In the genomic region with DNA sequence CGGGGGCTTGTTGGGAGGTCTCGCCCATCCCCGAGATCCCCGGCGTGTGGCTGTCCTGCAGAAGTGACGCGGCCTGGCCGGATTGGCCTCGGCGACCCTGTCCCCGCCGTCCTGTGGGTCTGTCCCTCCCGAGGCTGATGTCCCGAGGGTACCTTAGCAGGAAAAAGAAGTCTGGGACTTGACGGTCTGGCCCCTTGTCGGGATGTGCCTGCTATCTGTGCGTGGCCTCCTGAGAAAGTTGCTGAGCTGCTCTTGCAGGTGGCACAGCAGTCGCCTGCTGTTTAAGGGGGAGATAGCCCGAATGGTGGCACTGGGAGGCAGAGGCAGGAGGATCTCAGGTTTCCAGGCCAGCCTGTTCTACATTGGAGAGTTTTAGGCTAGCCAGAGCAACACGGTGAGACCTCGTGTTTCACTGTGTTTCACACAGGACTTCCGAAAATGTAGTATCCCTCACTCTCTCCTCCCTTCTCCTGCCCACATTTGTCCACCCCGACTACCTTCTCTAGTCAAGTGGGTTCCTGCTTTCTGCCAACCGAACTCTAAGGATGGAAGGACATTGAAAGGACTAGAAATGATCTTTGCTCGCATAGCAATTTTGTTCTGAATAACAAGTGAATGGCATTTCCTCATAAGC, we compare ENCODE assay signal across 8 mouse cellular contexts. TPM values are rescaled to one million over a fixed set of nuclear protein-coding genes. Genes with fewer than 3 reads are reported as not detected.
DNase-seq lines count a peak whose midpoint lies in the region; ATAC-seq and TF ChIP-seq lines count a peak whose summit lies in the region.

No protein-coding gene starts in this region.

- no peak for TF ChIP-seq POLR2A in cerebellum, adult 2 months (IDR thresholded peaks at IDR 0.05; ENCODE audit: borderline replicate concordance, insufficient read depth, low read length)
- no peak for TF ChIP-seq POLR2A in ES-Bruce4 (IDR thresholded peaks at IDR 0.05; ENCODE audit: insufficient read depth, low read length)

- H3K27ac ChIP-seq in cerebellum, adult 2 months (ENCODE audit: insufficient read depth, low read length), result peak overlapping the region; percentile 71
- no peak overlapping the region for H3K27ac ChIP-seq in ES-Bruce4 (ENCODE audit: insufficient read depth, low read length)
- H3K27ac ChIP-seq in forebrain, embryonic 12.5 days, result 0 out of 2 replicates have a peak overlapping the region, but pooled peaks have one; percentile 42
- peak overlapping the region; percentile 62 for H3K27ac ChIP-seq in liver, embryonic 14.5 days

- peaks cover 19% of the 10 kb centered on the region for H3K36me3 ChIP-seq in ES-Bruce4 (ENCODE audit: control insufficient read depth, insufficient read depth, low read length, poor library complexity, severe bottlenecking)
- 0 out of 2 replicates have a peak, but pooled peaks cover 4% of the 10 kb centered on the region for H3K36me3 ChIP-seq in forebrain, embryonic 12.5 days (replicated peaks)
- H3K36me3 ChIP-seq in liver, embryonic 14.5 days (replicated peaks; ENCODE audit: control insufficient read depth, insufficient read depth, low read depth), result no peaks in the 10 kb centered on the region; the same call in 1 of the 2 replicates

- H3K9me3 ChIP-seq in ES-Bruce4 (replicated peaks; ENCODE audit: control insufficient read depth, insufficient read depth, low read length, poor library complexity, severe bottlenecking), result no peaks in the 10 kb centered on the region
- H3K9me3 ChIP-seq in forebrain, embryonic 12.5 days, result no peaks in the 10 kb centered on the region
- no peaks in the 10 kb centered on the region for H3K9me3 ChIP-seq in liver, embryonic 14.5 days (ENCODE audit: control insufficient read depth, low read length)

- peak overlapping the region; percentile 76 for H3K9ac ChIP-seq in ES-Bruce4 (ENCODE audit: low read depth, poor library complexity, severe bottlenecking)
- H3K9ac ChIP-seq in forebrain, embryonic 12.5 days, result peak overlapping the region; percentile 81
- H3K9ac ChIP-seq in liver, embryonic 14.5 days (replicated peaks), result peak overlapping the region; percentile 68

- TF ChIP-seq EP300 in ES-Bruce4 (IDR thresholded peaks at IDR 0.05; ENCODE audit: insufficient read depth, low read depth, low read length), result no peak
- no peak for TF ChIP-seq EP300 in liver, embryonic 14.5 days (IDR thresholded peaks at IDR 0.05; ENCODE audit: low read depth)

- peaks cover 7% of the 10 kb centered on the region for H3K4me1 ChIP-seq in cerebellum, adult 2 months (ENCODE audit: control insufficient read depth, insufficient read depth, low read length)
- no peaks in the 10 kb centered on the region for H3K4me1 ChIP-seq in ES-Bruce4 (ENCODE audit: control insufficient read depth, insufficient read depth, low read length)
- H3K4me1 ChIP-seq in forebrain, embryonic 12.5 days, result 0 out of 2 replicates have a peak, but pooled peaks cover 2% of the 10 kb centered on the region
- H3K4me1 ChIP-seq in liver, embryonic 14.5 days (replicated peaks; ENCODE audit: control insufficient read depth in 2 of 2, insufficient read depth in 2 of 2, low read length in 1 of 2), result peaks cover 0 to 9% of the 10 kb centered on the region in 2 experiments; a peak in 2 of 4 replicates

- 19% methylated on average over 25 of the region's 25 CpGs for WGBS in cerebellum, adult 2 months
- 29% methylated on average over 25 of the region's 25 CpGs for WGBS in forebrain, embryonic 12.5 days
- 11% methylated on average over 23 of the region's 25 CpGs for WGBS in liver, embryonic 14.5 days (ENCODE audit: insufficient replicate concordance)

- H3K4me3 ChIP-seq in cerebellum, adult 2 months (replicated peaks; ENCODE audit: insufficient read depth, low read depth, low read length), result peak overlapping the region; percentile 89
- H3K4me3 ChIP-seq in ES-Bruce4 (ENCODE audit: low read depth, low read length), result peak overlapping the region; percentile 84
- H3K4me3 ChIP-seq in forebrain, embryonic 12.5 days (replicated peaks), result peak overlapping the region; percentile 64
- peak overlapping the region; percentile 82 to 87 for H3K4me3 ChIP-seq in liver, embryonic 14.5 days (ENCODE audit: insufficient read depth in 1 of 2, low read depth in 2 of 2, low read length in 2 of 2)

- DNase-seq in cerebellum, adult 2 months, result no peak
- DNase-seq in cerebellum, postnatal 36 days, result no peak
- DNase-seq in liver, embryonic 14.5 days (ENCODE audit: low read depth in 3 of 3, low spot score in 3 of 3), result peak; percentile 22 to 24 (median 23)
- DNase-seq in layer of hippocampus, adult 9-10 months (ENCODE audit: low spot score), result no peak
- DNase-seq in right cerebral cortex, postnatal 10 days (ENCODE audit: low spot score in 2 of 2), result no peak
- no peak for DNase-seq in right cerebral cortex, postnatal 36 days (ENCODE audit: low spot score in 2 of 2)

- no peak for TF ChIP-seq CTCF in cerebellum, adult 2 months (IDR thresholded peaks at IDR 0.05; ENCODE audit: borderline replicate concordance, insufficient read depth, low read depth, low read length)
- no peak for TF ChIP-seq CTCF in ES-Bruce4 (IDR thresholded peaks at IDR 0.05; ENCODE audit: low read depth, low read length)
- no peak for TF ChIP-seq CTCF in liver, embryonic 14.5 days (IDR thresholded peaks at IDR 0.05; ENCODE audit: low read depth)

- ATAC-seq in forebrain, embryonic 12.5 days (ENCODE audit: low FRiP score), result peak; percentile 75
- peak; percentile 66 for ATAC-seq in liver, embryonic 14.5 days (ENCODE audit: insufficient read depth)

- peak overlapping the region; percentile 66 for H3K4me2 ChIP-seq in forebrain, embryonic 12.5 days
- peak overlapping the region; percentile 70 for H3K4me2 ChIP-seq in liver, embryonic 14.5 days (ENCODE audit: low read depth)

- H3K27me3 ChIP-seq in cerebellum, adult 2 months (ENCODE audit: control insufficient read depth, insufficient read depth, low read length), result no peaks in the 10 kb centered on the region
- no peaks in the 10 kb centered on the region for H3K27me3 ChIP-seq in ES-Bruce4 (ENCODE audit: control insufficient read depth, insufficient read depth, low read length, poor library complexity, severe bottlenecking)
- 0 out of 2 replicates have a peak, but pooled peaks cover 10% of the 10 kb centered on the region for H3K27me3 ChIP-seq in forebrain, embryonic 12.5 days
- H3K27me3 ChIP-seq in liver, embryonic 14.5 days (ENCODE audit: control insufficient read depth, insufficient read depth, low read length), result no peaks in the 10 kb centered on the region

RNA-seq across cellular contexts. Expression of a gene that starts 0.4 kb away (rescaled TPM):
- polyA plus RNA-seq in cerebellum, adult 2 months (2012; rRNA removed), result 15.1 and 15.3 TPM in 2 replicates
- polyA plus RNA-seq in ES-Bruce4 (2011; ENCODE audit: insufficient read depth, insufficient read length, low read depth, missing spikeins), result 49.4 and 49.5 TPM in 2 replicates
- polyA plus RNA-seq in forebrain, embryonic 12.5 days (2016; fragmentation: Nextera tagmentation; extraction: Ambion mirVana), result 14.2 and 15.7 TPM in 2 replicates
- polyA plus RNA-seq in liver, embryonic 14.5 days (2012; rRNA removed), result 8.0 and 8.2 TPM in 2 replicates
- polyA plus RNA-seq in liver, embryonic 14.5 days (2014; fragmentation: Nextera tagmentation; extraction: Ambion mirVana), result 10.6 and 11.2 TPM in 2 replicates

RNA-seq across cellular contexts. Expression of a gene that starts 59.8 kb away (rescaled TPM):
- polyA plus RNA-seq in cerebellum, adult 2 months (2012; rRNA removed), result 0.18 and 0.30 TPM in 2 replicates
- 1.3 and 2.4 TPM in 2 replicates for polyA plus RNA-seq in ES-Bruce4 (2011; ENCODE audit: insufficient read depth, insufficient read length, low read depth, missing spikeins)
- 0.08 and 0.13 TPM in 2 replicates for polyA plus RNA-seq in forebrain, embryonic 12.5 days (2016; fragmentation: Nextera tagmentation; extraction: Ambion mirVana)
- polyA plus RNA-seq in liver, embryonic 14.5 days (2012; rRNA removed), result 0.01 TPM in 1 of 2 replicates, not detected in the other
- not detected in 2 replicates for polyA plus RNA-seq in liver, embryonic 14.5 days (2014; fragmentation: Nextera tagmentation; extraction: Ambion mirVana)

Comparison
In these comparisons a context has a peak if more than half of its experiments do, and no peak if none do; other contexts are left out.
1. DNase-seq: peak in liver, embryonic 14.5 days (3 of 3); none in cerebellum, adult 2 months (0 of 2), cerebellum, postnatal 36 days (0 of 2), layer of hippocampus, adult 9-10 months (single experiment), right cerebral cortex, postnatal 10 days (0 of 2) and right cerebral cortex, postnatal 36 days (0 of 2).
2. Peak in every context shown above with its lines, with median percentiles within 50 percentile points of each other: H3K4me3 ChIP-seq and H3K9ac ChIP-seq.